Mouse (Mus musculus) lung, embryonic 14.5 days (tissue): ENCODE results near the gene Gm47996. TPM values are rescaled to one million over a fixed set of nuclear protein-coding genes. Genes with fewer than 3 reads are reported as not detected.

Experiments used
- ATAC-seq: fragments of 200-750 bp; cut with Nextera tagmentation; 2 replicates; pipeline ENCODE4 v1.8.0; 2017; ENCODE audit warnings: mild to moderate bottlenecking, moderate TSS enrichment, moderate library complexity; ENCODE audit not compliant: insufficient read depth
- DNase-seq: peaks from one replicate; pipeline ENCODE4 v3.0.0-alpha.2; 2015
- H3K27ac ChIP-seq: fragments of 300-500 bp; sonication (generic); 2 replicates; pipeline ENCODE4 v1.5.1; 2014; ENCODE audit warnings: low read depth, mild to moderate bottlenecking, moderate library complexity
- H3K27me3 ChIP-seq: fragments of 300-500 bp; sonication (generic); 2 replicates; pipeline ENCODE4 v1.6.1; 2014; ENCODE audit warnings: low read length, control low read depth; ENCODE audit not compliant: insufficient read depth
- H3K36me3 ChIP-seq: fragments of 300-500 bp; sonication (generic); 2 replicates; pipeline ENCODE4 v1.6.1; 2014; ENCODE audit warnings: control low read depth; ENCODE audit not compliant: insufficient read depth
- H3K4me1 ChIP-seq: fragments of 300-500 bp; sonication (generic); 2 replicates; pipeline ENCODE4 v1.6.1; 2014; ENCODE audit warnings: antibody characterized with exemption, control low read depth; ENCODE audit not compliant: insufficient read depth
- H3K4me2 ChIP-seq: fragments of 300-500 bp; sonication (generic); 2 replicates; pipeline ENCODE4 v1.6.1; 2014; ENCODE audit warnings: mild to moderate bottlenecking
- H3K4me3 ChIP-seq: fragments of 300-500 bp; sonication (generic); 2 replicates; pipeline ENCODE4 v1.5.1; 2014; ENCODE audit warnings: low read depth, low read length
- H3K9ac ChIP-seq: fragments of 300-500 bp; sonication (generic); 2 replicates; pipeline ENCODE4 v1.6.1; 2014
- H3K9me3 ChIP-seq: fragments of 300-500 bp; sonication (generic); 2 replicates; pipeline ENCODE4 v1.6.1; 2016; ENCODE audit warnings: low read depth, low read length, control low read depth
- CTCF ChIP-seq: IDR thresholded peaks from 2 replicates; pipeline ENCODE4 v1.5.1; 2016; ENCODE audit warnings: antibody characterized with exemption, low read depth
- WGBS: fragments of 180-500 bp; shearing (Covaris S2); extraction: QIAGEN DNeasy Blood & Tissue Kit; methylation state at CpG from one replicate; pipeline ENCODE4 v1.1.7; 2014; 5-methylcytosine and 5-hydroxymethylcytosine counted together
- polyA plus RNA-seq: library from polyadenylated mRNA; unstranded; fragments of >200 nt; fragmentation: Nextera tagmentation; extraction: Ambion mirVana; gene quantifications from 2 replicates; pipeline ENCODE4 v1.2.1, GENCODE M21; 2014

Gm47996 gene
- polyA plus RNA-seq, 1 experiment from 2014 or later, result not detected

GRCm38 (mm10) chr1:151214862-151215261, 4.9 kb downstream of the Gm47996 start:
- 66% methylated on average over 2 of the region's 2 CpGs for WGBS
- no peak for DNase-seq

GRCm38 (mm10) chr1:151215985-151216384, 6.1 kb downstream of the Gm47996 start:
- no peak for TF ChIP-seq CTCF

More at GRCm38 (mm10) chr1:151214862-151215261, 4.9 kb downstream of the Gm47996 start:
- H3K4me1 ChIP-seq, result no peaks in the 10 kb centered on the region
- H3K4me3 ChIP-seq, result no peak overlapping the region
- H3K4me2 ChIP-seq, result no peak overlapping the region
- H3K9me3 ChIP-seq, result no peaks in the 10 kb centered on the region
- no peaks in the 10 kb centered on the region for H3K27me3 ChIP-seq
- no peak for TF ChIP-seq CTCF
- H3K9ac ChIP-seq, result no peak overlapping the region
- ATAC-seq, result no peak
- no peak overlapping the region for H3K27ac ChIP-seq
- no peaks in the 10 kb centered on the region for H3K36me3 ChIP-seq

DNA sequence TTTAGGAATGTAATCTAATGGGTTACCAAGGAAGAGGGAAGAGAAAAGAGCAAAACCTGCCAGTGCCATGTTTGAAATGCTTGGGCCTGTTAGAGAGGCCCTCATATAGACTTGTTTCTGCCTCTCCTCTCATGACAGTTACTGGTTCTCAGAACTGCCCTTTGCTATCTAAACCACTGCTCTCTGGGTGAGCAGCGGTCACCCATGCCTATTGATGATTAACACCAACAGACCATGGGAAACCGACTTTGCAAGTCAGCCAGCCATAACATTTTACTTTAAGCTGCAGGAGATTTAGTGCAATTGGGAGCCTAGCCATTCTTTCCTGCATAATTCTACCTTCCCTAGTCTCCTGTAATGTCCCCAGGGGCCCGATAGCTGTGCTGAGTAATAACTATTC, 6.5 kb downstream of the Gm47996 start:
- Histone ChIP-seq H3K27me3 (no peaks in the 10 kb centered on the region), H3K36me3 (no peaks in the 10 kb centered on the region), H3K9ac (no peak overlapping the region), H3K4me2 (no peak overlapping the region), H3K4me3 (no peak overlapping the region), H3K9me3 (no peaks in the 10 kb centered on the region), H3K4me1 (no peaks in the 10 kb centered on the region), H3K27ac (no peak overlapping the region)
- ATAC-seq (no peak), DNase-seq (no peak)
- WGBS, result 74% methylated on average over 3 of the region's 3 CpGs
- no peak for TF ChIP-seq CTCF

More at GRCm38 (mm10) chr1:151215985-151216384, 6.1 kb downstream of the Gm47996 start:
- no peak overlapping the region for H3K4me3 ChIP-seq
- no peak overlapping the region for H3K4me2 ChIP-seq
- H3K27me3 ChIP-seq, result no peaks in the 10 kb centered on the region
- no peak overlapping the region for H3K27ac ChIP-seq
- 48% methylated on average over 1 of the region's 1 CpGs for whole genome bisulfite sequencing
- no peak for DNase-seq
- ATAC-seq, result no peak
- no peaks in the 10 kb centered on the region for H3K36me3 ChIP-seq
- no peak overlapping the region for H3K9ac ChIP-seq
- no peaks in the 10 kb centered on the region for H3K4me1 ChIP-seq
- no peaks in the 10 kb centered on the region for H3K9me3 ChIP-seq

GRCm38 (mm10) chr1:151219045-151219444, 9.1 kb downstream of the Gm47996 start:
- ATAC-seq (no peak), DNase-seq (no peak)
- no peak for TF ChIP-seq CTCF
- Histone ChIP-seq H3K9me3 (no peaks in the 10 kb centered on the region), H3K4me2 (no peak overlapping the region), H3K27me3 (no peaks in the 10 kb centered on the region), H3K4me3 (no peak overlapping the region), H3K36me3 (no peaks in the 10 kb centered on the region), H3K9ac (no peak overlapping the region), H3K4me1 (no peaks in the 10 kb centered on the region), H3K27ac (no peak overlapping the region)
- 89% methylated on average over 5 of the region's 5 CpGs for WGBS

DNA sequence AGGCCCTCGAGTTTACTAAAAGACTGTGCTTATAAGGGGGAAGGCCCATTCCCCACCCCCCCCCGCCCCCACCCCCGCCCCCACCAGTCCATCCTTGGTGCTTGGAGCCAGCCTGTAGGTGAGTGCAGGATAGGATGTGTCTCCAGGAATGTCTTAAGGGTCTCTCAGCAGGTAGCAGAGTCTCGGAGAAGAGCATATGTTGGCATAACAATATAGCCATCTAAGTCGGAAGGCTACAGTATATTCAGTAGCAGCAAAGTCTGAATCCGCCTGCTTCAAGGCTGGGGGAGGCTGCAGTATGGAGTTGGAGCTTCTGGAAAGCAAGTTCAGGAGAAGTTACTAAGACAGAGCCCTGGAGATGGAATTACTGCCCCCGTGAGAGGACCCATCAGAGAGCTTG, 10.2 kb downstream of the Gm47996 start:
- no peaks in the 10 kb centered on the region for H3K4me1 ChIP-seq
- no peak overlapping the region for H3K27ac ChIP-seq
- H3K36me3 ChIP-seq, result no peaks in the 10 kb centered on the region
- H3K4me3 ChIP-seq, result no peak overlapping the region
- DNase-seq, result no peak
- no peak overlapping the region for H3K9ac ChIP-seq
- no peaks in the 10 kb centered on the region for H3K9me3 ChIP-seq
- WGBS, result 64% methylated on average over 7 of the region's 7 CpGs
- no peak for ATAC-seq
- no peak overlapping the region for H3K4me2 ChIP-seq
- H3K27me3 ChIP-seq, result no peaks in the 10 kb centered on the region
- TF ChIP-seq CTCF, result no peak

GRCm38 (mm10) chr1:151222561-151223267, 12.8 kb downstream of the Gm47996 start:
- no peak overlapping the region for H3K4me3 ChIP-seq
- no peak for ATAC-seq
- H3K4me1 ChIP-seq, result no peaks in the 10 kb centered on the region
- no peak overlapping the region for H3K4me2 ChIP-seq
- no peaks in the 10 kb centered on the region for H3K27me3 ChIP-seq
- H3K36me3 ChIP-seq, result no peaks in the 10 kb centered on the region
- no peak overlapping the region for H3K9ac ChIP-seq
- no peak for DNase-seq
- WGBS, result 84% methylated on average over 10 of the region's 10 CpGs
- TF ChIP-seq CTCF, result no peak
- H3K9me3 ChIP-seq, result no peaks in the 10 kb centered on the region
- no peak overlapping the region for H3K27ac ChIP-seq

- no peaks in the 10 kb centered on the region for H3K36me3 ChIP-seq
- H3K4me1 ChIP-seq, result no peaks in the 10 kb centered on the region
- no peak overlapping the region for H3K4me2 ChIP-seq
- ATAC-seq (no peak), DNase-seq (no peak)
- no peak for TF ChIP-seq CTCF
- H3K27ac ChIP-seq, result no peak overlapping the region
- no peak overlapping the region for H3K9ac ChIP-seq
- H3K9me3 ChIP-seq, result no peaks in the 10 kb centered on the region
- no peak overlapping the region for H3K4me3 ChIP-seq
- WGBS, result 67% methylated on average over 1 of the region's 1 CpGs
- no peaks in the 10 kb centered on the region for H3K27me3 ChIP-seq
Measured at GRCm38 (mm10) chr1:151223377-151223776, 13.4 kb downstream of the Gm47996 start.
